Mouse (Mus musculus) skeletal muscle tissue, postnatal 0 days (tissue): ENCODE data around the gene Olfr1505. TPM values are rescaled to one million over a fixed set of nuclear protein-coding genes. Genes with fewer than 3 reads are reported as not detected.

ENCODE experiments used
- polyA plus RNA-seq: library from polyadenylated mRNA; unstranded; fragments of >200 nt; fragmentation: Nextera tagmentation; extraction: Ambion mirVana; gene quantifications from 2 replicates; pipeline ENCODE4 v1.2.1, GENCODE M21; 2015

Olfr1505 gene
- polyA plus RNA-seq, result not detected in 2 replicates

GRCm38 (mm10) chr19:13913230-13913629, at the start of gene Olfr1505:
Gene Olfr1505 (plus strand): TSS chr19:13913530.

GRCm38 (mm10) chr19:13897828-13898227, 15.5 kb upstream of the Olfr1505 start, which contains the start of gene Olfr1504:
Gene Olfr1504 (minus strand): TSS chr19:13897928.

Other genes with a start within 250 kb of the Olfr1505 start
- not detected in 2 replicates for gene Olfr1491, start 216.3 kb upstream of the Olfr1505 start, polyA plus RNA-seq
- gene Olfr1493-ps1, start 190.3 kb upstream of the Olfr1505 start, polyA plus RNA-seq, result not detected in 2 replicates
- not detected in 2 replicates for gene Olfr1494, start 173.8 kb upstream of the Olfr1505 start, polyA plus RNA-seq
- not detected in 2 replicates for gene Olfr1495, start 148.9 kb upstream of the Olfr1505 start, polyA plus RNA-seq
- not detected in 2 replicates for gene Olfr1496, start 135.7 kb upstream of the Olfr1505 start, polyA plus RNA-seq
- not detected in 2 replicates for gene Olfr1497, start 115.3 kb upstream of the Olfr1505 start, polyA plus RNA-seq
- gene Olfr1499, start 94.1 kb upstream of the Olfr1505 start, polyA plus RNA-seq, result not detected in 2 replicates
- not detected in 2 replicates for gene Olfr1500, start 83.0 kb upstream of the Olfr1505 start, polyA plus RNA-seq
- gene Olfr1501, start 62.8 kb upstream of the Olfr1505 start, polyA plus RNA-seq, result not detected in 2 replicates
- gene Olfr1502, start 51.7 kb upstream of the Olfr1505 start, polyA plus RNA-seq, result not detected in 2 replicates
- gene Olfr1504, start 15.6 kb upstream of the Olfr1505 start, polyA plus RNA-seq, result not detected in 2 replicates